Mouse (Mus musculus): ENCODE data around the gene Aknad1. TPM values are rescaled to one million over a fixed set of nuclear protein-coding genes. Genes with fewer than 3 reads are reported as not detected.

The Aknad1 gene
- polyA plus RNA-seq, 1 experiment, result 1.3 TPM

DNA sequence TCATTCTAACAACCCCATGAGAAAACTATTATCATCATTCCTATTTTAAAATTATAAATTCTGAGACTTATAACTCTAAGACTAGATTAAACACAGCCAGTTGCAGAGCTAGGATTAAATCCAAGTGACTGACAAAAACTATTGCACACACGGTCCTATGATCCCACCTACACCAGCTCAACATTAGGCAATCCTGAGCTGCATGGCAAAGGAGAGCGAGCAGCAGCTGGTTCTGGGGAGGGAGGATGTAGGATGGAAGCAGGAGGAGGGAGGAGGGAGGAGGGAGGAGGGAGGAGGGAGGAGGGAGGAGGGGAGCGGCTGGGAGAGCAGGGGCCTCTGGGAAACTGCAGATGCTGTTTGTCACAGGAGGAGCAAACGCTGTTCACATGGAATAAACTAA is 76.2 kb downstream of the Aknad1 start:
- Histone ChIP-seq H3K4me1 (ENCODE audit: control insufficient read depth, insufficient read depth, low read length) (no peaks in the 10 kb centered on the region), H3K4me3 (replicated peaks; ENCODE audit: control insufficient read depth, low read depth, low read length) (no peak overlapping the region), H3K27ac (ENCODE audit: control insufficient read depth, insufficient read depth, low read depth, low read length, poor library complexity) (no peak overlapping the region)
- 74% methylated on average over 4 of the region's 4 CpGs for WGBS
- no peak for TF ChIP-seq CTCF (IDR thresholded peaks at IDR 0.05; ENCODE audit: control insufficient read depth, insufficient read depth, low read length)
- TF ChIP-seq POLR2A (IDR thresholded peaks at IDR 0.05; ENCODE audit: borderline replicate concordance, control insufficient read depth, low read depth, low read length), result no peak

DNA sequence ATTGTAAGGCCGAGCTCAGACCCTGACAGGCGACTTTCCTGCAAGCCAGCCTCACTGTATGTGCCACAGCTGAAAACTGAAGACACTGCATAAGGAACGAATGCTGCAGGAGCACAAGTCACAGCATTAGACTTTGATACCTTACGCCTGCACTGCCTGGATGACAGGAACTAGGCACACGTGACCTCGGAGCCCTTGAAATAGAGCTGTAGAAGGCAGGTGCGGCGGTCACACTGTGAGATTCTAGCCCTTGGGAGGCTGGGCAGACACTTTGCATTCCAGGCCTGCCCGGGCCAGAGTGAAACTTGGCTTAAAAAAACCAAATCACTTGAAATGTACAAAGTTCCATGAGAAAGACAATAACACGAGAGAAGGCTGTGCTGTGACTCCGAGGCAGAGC is 91.0 kb downstream of the Aknad1 start:
- no peaks in the 10 kb centered on the region; the same call in 1 of the 2 replicates for H3K4me1 ChIP-seq (ENCODE audit: control insufficient read depth, insufficient read depth, low read length)
- no peak for TF ChIP-seq POLR2A (IDR thresholded peaks at IDR 0.05; ENCODE audit: borderline replicate concordance, control insufficient read depth, low read depth, low read length)
- TF ChIP-seq CTCF (IDR thresholded peaks at IDR 0.05; ENCODE audit: control insufficient read depth, insufficient read depth, low read length), result no peak
- H3K4me3 ChIP-seq (replicated peaks; ENCODE audit: control insufficient read depth, low read depth, low read length), result no peak overlapping the region
- no peak overlapping the region for H3K27ac ChIP-seq (ENCODE audit: control insufficient read depth, insufficient read depth, low read depth, low read length, poor library complexity)
- WGBS, result 64% methylated on average over 11 of the region's 11 CpGs

DNA sequence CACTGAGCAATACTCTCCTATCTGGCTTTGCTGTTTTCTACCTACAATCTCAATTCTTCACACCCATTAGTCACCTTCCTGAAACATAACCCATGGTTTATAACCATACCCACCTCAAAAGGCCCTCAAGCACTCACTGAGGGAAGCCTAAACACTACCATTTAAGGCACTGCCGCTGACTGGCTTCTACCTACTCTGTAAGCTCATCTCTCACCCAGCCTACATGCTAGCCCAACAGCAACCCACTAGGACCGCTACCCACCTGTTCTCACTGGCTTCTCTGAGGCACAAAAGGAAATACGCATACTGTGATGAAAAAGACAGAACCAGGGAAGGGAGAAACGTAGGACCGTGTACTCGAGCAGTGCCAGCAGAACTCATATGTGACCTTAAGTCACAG is 92.3 kb downstream of the Aknad1 start:
- no peaks in the 10 kb centered on the region; the same call in 1 of the 2 replicates for H3K4me1 ChIP-seq (ENCODE audit: control insufficient read depth, insufficient read depth, low read length)
- 91% methylated on average over 6 of the region's 6 CpGs for WGBS
- H3K27ac ChIP-seq (ENCODE audit: control insufficient read depth, insufficient read depth, low read depth, low read length, poor library complexity), result no peak overlapping the region
- TF ChIP-seq POLR2A (IDR thresholded peaks at IDR 0.05; ENCODE audit: borderline replicate concordance, control insufficient read depth, low read depth, low read length) (no peak), CTCF (IDR thresholded peaks at IDR 0.05; ENCODE audit: control insufficient read depth, insufficient read depth, low read length) (no peak)
- no peak overlapping the region for H3K4me3 ChIP-seq (replicated peaks; ENCODE audit: control insufficient read depth, low read depth, low read length)

Other genes starting within 250 kb of the Aknad1 start
- not detected in 2 replicates for gene 1700013F07Rik, start 205.5 kb upstream of the Aknad1 start, polyA plus RNA-seq (2011; ENCODE audit: insufficient read depth, insufficient read length, low replicate concordance, missing spikeins)
- gene 5330417C22Rik, start 203.1 kb upstream of the Aknad1 start, polyA plus RNA-seq (2011; ENCODE audit: insufficient read depth, insufficient read length, low replicate concordance, missing spikeins), result not detected in 2 replicates
- gene Tmem167b, start 177.2 kb upstream of the Aknad1 start, polyA plus RNA-seq (2011; ENCODE audit: insufficient read depth, insufficient read length, low replicate concordance, missing spikeins), result 17.3 and 20.8 TPM in 2 replicates
- gene Taf13, start 168.0 kb upstream of the Aknad1 start, polyA plus RNA-seq (2011; ENCODE audit: insufficient read depth, insufficient read length, low replicate concordance, missing spikeins), result 9.1 and 14.8 TPM in 2 replicates
- gene Wdr47, start 148.4 kb upstream of the Aknad1 start, polyA plus RNA-seq (2011; ENCODE audit: insufficient read depth, insufficient read length, low replicate concordance, missing spikeins), result 1.3 and 3.9 TPM in 2 replicates
- gene Clcc1, start 85.7 kb upstream of the Aknad1 start, polyA plus RNA-seq (2011; ENCODE audit: insufficient read depth, insufficient read length, low replicate concordance, missing spikeins), result 8.8 and 14.3 TPM in 2 replicates
- gene Gpsm2, start 17.3 kb upstream of the Aknad1 start, polyA plus RNA-seq (2011; ENCODE audit: insufficient read depth, insufficient read length, low replicate concordance, missing spikeins), result 20.9 and 26.1 TPM in 2 replicates
- 11.0 and 13.3 TPM in 2 replicates for gene Stxbp3, start 100.9 kb downstream of the Aknad1 start, polyA plus RNA-seq (2011; ENCODE audit: insufficient read depth, insufficient read length, low replicate concordance, missing spikeins)
- not detected in 2 replicates for gene Fndc7, start 150.3 kb downstream of the Aknad1 start, polyA plus RNA-seq (2011; ENCODE audit: insufficient read depth, insufficient read length, low replicate concordance, missing spikeins)
- gene Prpf38b, start 172.1 kb downstream of the Aknad1 start, polyA plus RNA-seq (2011; ENCODE audit: insufficient read depth, insufficient read length, low replicate concordance, missing spikeins), result 160 and 184 TPM in 2 replicates
- gene Henmt1, start 200.2 kb downstream of the Aknad1 start, polyA plus RNA-seq (2011; ENCODE audit: insufficient read depth, insufficient read length, low replicate concordance, missing spikeins), result not detected in 2 replicates
- gene Gm9857, start 200.8 kb downstream of the Aknad1 start, polyA plus RNA-seq (2011; ENCODE audit: insufficient read depth, insufficient read length, low replicate concordance, missing spikeins), result not detected in 2 replicates